Mouse (Mus musculus): Measurements from ENCODE around the gene Nsrp1. TPM values are rescaled to one million over a fixed set of nuclear protein-coding genes. Genes with fewer than 3 reads are reported as not detected.
A peak's percentile ranks its signal among the peaks of the same experiment; 100 is the strongest.

The Nsrp1 gene
- polyA plus RNA-seq, 1 experiment = 19.4 TPM

DNA sequence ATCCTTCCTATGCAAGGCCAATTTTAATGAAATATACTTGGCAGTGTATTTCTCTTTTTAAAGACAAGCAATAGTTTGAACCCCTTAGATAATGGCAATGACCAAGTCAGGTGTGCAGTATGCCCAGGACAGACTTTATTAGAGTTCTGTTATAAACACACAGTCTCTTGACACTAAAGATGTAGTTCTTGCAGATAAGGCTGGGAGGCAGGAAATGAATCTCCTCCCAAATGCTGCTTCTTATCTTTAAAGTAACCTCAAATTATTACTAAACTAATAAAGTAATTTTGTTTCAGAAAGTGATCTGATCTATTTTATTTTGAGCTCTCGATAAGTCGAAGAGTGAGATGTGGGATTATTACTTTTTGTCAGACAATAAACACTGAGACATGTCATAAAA, 14.8 kb downstream of the Nsrp1 start:
- TF ChIP-seq POLR2A (IDR thresholded peaks at IDR 0.05; ENCODE audit: low read depth, low read length) (no peak), CTCF (IDR thresholded peaks at IDR 0.05; ENCODE audit: borderline replicate concordance, insufficient read depth, low read length) (no peak)
- Histone ChIP-seq H3K4me1 (ENCODE audit: control insufficient read depth, insufficient read depth, low read length) (peaks cover 5% of the 10 kb centered on the region), H3K4me3 (ENCODE audit: insufficient read depth, low read length) (no peak overlapping the region), H3K27ac (ENCODE audit: insufficient read depth, low read length) (no peak overlapping the region)

DNA sequence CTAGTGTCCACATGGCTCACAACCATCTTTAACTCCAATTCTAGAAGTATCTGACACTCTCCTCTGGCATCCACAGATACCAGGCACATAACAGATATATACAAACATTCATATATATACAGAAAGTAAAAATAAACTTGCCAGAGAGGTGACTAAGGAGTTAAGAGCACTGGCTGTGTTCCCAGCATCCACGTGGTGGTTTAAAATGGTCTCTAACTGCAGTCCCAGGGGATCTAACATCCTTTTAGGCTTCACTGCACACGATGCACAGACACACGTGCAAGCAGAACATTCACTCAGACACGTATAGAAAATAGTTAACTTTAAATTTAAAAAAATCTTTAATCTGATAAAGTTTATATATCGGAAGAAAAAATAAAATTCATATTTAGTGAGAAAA, 16.3 kb downstream of the Nsrp1 start:
- TF ChIP-seq CTCF (IDR thresholded peaks at IDR 0.05; ENCODE audit: borderline replicate concordance, insufficient read depth, low read length) = no peak
- no peak for TF ChIP-seq POLR2A (IDR thresholded peaks at IDR 0.05; ENCODE audit: low read depth, low read length)
- Histone ChIP-seq H3K27ac (ENCODE audit: insufficient read depth, low read length) (no peak overlapping the region), H3K4me1 (ENCODE audit: control insufficient read depth, insufficient read depth, low read length) (peaks cover 5% of the 10 kb centered on the region), H3K4me3 (ENCODE audit: insufficient read depth, low read length) (no peak overlapping the region)

DNA sequence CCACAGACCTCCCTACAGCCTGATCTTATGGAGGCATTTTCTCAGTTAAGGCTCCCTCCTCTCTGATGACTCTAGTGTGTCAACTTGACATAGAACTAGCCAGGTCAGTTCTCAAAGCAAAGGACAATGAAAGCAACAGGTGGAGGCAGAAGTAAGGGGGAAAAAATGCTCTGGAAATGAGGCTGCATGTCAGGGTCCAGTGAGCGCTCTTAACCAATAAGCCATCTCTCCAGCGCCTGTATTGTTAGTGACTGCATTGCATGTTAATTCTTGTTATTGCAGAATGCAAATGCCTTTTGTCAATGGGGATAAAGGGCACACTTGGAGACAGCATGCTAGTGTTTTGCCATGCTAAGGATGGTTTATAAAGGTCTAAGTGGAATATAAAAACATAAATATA, 35.4 kb downstream of the Nsrp1 start:
- H3K4me3 ChIP-seq (ENCODE audit: insufficient read depth, low read length) = no peak overlapping the region
- TF ChIP-seq POLR2A (IDR thresholded peaks at IDR 0.05; ENCODE audit: low read depth, low read length) = no peak
- no peak for TF ChIP-seq CTCF (IDR thresholded peaks at IDR 0.05; ENCODE audit: borderline replicate concordance, insufficient read depth, low read length)
- H3K4me1 ChIP-seq (ENCODE audit: control insufficient read depth, insufficient read depth, low read length) = no peaks in the 10 kb centered on the region
- H3K27ac ChIP-seq (ENCODE audit: insufficient read depth, low read length) = no peak overlapping the region

GRCm38 (mm10) chr11:77041891-77042290, 36.3 kb downstream of the Nsrp1 start:
- Histone ChIP-seq H3K27ac (ENCODE audit: insufficient read depth, low read length) (no peak overlapping the region), H3K4me1 (ENCODE audit: control insufficient read depth, insufficient read depth, low read length) (no peaks in the 10 kb centered on the region), H3K4me3 (ENCODE audit: insufficient read depth, low read length) (no peak overlapping the region)
- TF ChIP-seq CTCF (IDR thresholded peaks at IDR 0.05; ENCODE audit: borderline replicate concordance, insufficient read depth, low read length) = no peak
- TF ChIP-seq POLR2A (IDR thresholded peaks at IDR 0.05; ENCODE audit: low read depth, low read length) = no peak

GRCm38 (mm10) chr11:77031151-77031934, 46.9 kb downstream of the Nsrp1 start:
- no peak overlapping the region for H3K27ac ChIP-seq (ENCODE audit: insufficient read depth, low read length)
- TF ChIP-seq CTCF (IDR thresholded peaks at IDR 0.05; ENCODE audit: borderline replicate concordance, insufficient read depth, low read length) (no peak), POLR2A (IDR thresholded peaks at IDR 0.05; ENCODE audit: low read depth, low read length) (no peak)
- H3K4me3 ChIP-seq (ENCODE audit: insufficient read depth, low read length) = no peak overlapping the region
- H3K4me1 ChIP-seq (ENCODE audit: control insufficient read depth, insufficient read depth, low read length) = no peaks in the 10 kb centered on the region

DNA sequence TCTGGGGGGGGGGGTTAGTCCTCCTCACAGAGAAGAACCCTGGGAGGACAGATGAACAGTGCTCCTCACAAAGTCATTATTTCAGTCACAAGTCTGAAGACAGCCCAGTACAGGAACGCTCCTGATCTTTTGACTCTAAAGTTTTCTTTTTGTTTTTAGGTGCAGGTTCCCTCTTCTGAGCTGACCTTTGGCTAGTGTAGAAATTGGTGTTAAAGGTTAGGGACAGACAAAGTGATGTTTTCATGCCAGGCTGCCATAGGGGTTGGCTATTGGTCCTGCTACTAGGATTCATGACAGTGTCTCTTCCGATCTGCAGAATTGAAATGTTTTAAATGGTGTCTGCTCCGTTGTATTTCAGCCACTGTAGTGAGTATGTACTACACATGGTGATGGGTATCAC, 50.1 kb downstream of the Nsrp1 start:
- no peak overlapping the region for H3K27ac ChIP-seq (ENCODE audit: insufficient read depth, low read length)
- H3K4me3 ChIP-seq (ENCODE audit: insufficient read depth, low read length) = no peak overlapping the region
- TF ChIP-seq POLR2A (IDR thresholded peaks at IDR 0.05; ENCODE audit: low read depth, low read length) = no peak
- H3K4me1 ChIP-seq (ENCODE audit: control insufficient read depth, insufficient read depth, low read length) = no peaks in the 10 kb centered on the region

- Histone ChIP-seq H3K27ac (ENCODE audit: insufficient read depth, low read length) (no peak overlapping the region), H3K4me1 (ENCODE audit: control insufficient read depth, insufficient read depth, low read length) (no peaks in the 10 kb centered on the region), H3K4me3 (ENCODE audit: insufficient read depth, low read length) (no peak overlapping the region)
- TF ChIP-seq CTCF (IDR thresholded peaks at IDR 0.05; ENCODE audit: borderline replicate concordance, insufficient read depth, low read length) (0 out of 2 replicates have a peak, but pooled peaks have one; percentile 13), POLR2A (IDR thresholded peaks at IDR 0.05; ENCODE audit: low read depth, low read length) (no peak)
Observed at GRCm38 (mm10) chr11:77026559-77026958, 51.7 kb downstream of the Nsrp1 start.

GRCm38 (mm10) chr11:77021749-77022396, 56.4 kb downstream of the Nsrp1 start:
- no peak overlapping the region for H3K4me3 ChIP-seq (ENCODE audit: insufficient read depth, low read length)
- no peak overlapping the region for H3K27ac ChIP-seq (ENCODE audit: insufficient read depth, low read length)
- TF ChIP-seq CTCF (IDR thresholded peaks at IDR 0.05; ENCODE audit: borderline replicate concordance, insufficient read depth, low read length) (no peak), POLR2A (IDR thresholded peaks at IDR 0.05; ENCODE audit: low read depth, low read length) (no peak)
- no peaks in the 10 kb centered on the region for H3K4me1 ChIP-seq (ENCODE audit: control insufficient read depth, insufficient read depth, low read length)

DNA sequence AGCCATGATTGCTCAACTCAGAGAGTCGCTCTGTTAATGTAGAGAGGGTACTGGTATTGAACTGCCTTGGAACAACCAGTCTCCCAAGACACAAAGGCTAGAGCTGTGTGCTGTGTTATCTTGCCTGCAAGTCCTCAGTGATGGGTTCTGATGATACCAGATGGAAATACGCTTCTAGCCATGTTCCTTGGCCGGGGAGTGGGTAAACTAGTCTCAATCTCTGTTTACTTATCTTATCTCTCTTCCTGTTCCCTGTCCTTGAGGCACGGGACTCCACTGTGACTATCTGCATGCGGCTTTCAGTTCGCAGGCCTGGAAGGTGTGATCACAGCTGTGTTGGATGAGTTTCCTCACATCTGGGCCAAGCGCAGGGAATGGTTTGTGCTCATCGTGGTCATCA, 58.7 kb downstream of the Nsrp1 start:
- Histone ChIP-seq H3K27ac (ENCODE audit: insufficient read depth, low read length) (no peak overlapping the region), H3K4me3 (ENCODE audit: insufficient read depth, low read length) (no peak overlapping the region), H3K4me1 (ENCODE audit: control insufficient read depth, insufficient read depth, low read length) (no peaks in the 10 kb centered on the region)
- TF ChIP-seq CTCF (IDR thresholded peaks at IDR 0.05; ENCODE audit: borderline replicate concordance, insufficient read depth, low read length) = no peak
- no peak for TF ChIP-seq POLR2A (IDR thresholded peaks at IDR 0.05; ENCODE audit: low read depth, low read length)

- Histone ChIP-seq H3K27ac (ENCODE audit: insufficient read depth, low read length) (no peak overlapping the region), H3K4me3 (ENCODE audit: insufficient read depth, low read length) (no peak overlapping the region), H3K4me1 (ENCODE audit: control insufficient read depth, insufficient read depth, low read length) (no peaks in the 10 kb centered on the region)
- TF ChIP-seq POLR2A (IDR thresholded peaks at IDR 0.05; ENCODE audit: low read depth, low read length) = no peak
- TF ChIP-seq CTCF (IDR thresholded peaks at IDR 0.05; ENCODE audit: borderline replicate concordance, insufficient read depth, low read length) = no peak
Observed at GRCm38 (mm10) chr11:77018046-77018445, 60.2 kb downstream of the Nsrp1 start.
